Mouse (Mus musculus): ENCODE results near the gene AL607142.1.

AL607142.1 gene

DNA sequence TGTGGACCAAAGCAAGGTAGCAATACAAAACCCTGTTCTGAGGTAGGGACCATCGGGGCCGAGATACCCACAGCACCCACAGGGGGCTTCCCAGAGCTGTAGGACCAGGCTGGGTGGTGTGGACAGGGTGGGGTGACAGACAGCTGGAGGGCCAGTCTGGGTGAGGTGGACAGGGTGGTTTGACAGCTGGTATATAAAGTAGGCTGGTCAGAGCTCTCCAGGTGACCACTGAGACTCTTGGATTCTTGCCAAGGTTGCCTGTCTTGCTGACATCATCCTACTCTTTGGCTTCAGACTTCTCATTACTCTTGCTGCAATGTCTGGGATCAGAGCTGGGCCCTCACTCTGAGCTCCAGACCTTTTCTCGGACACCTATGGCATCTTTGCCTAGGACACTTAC lies 41.6 kb downstream of the AL607142.1 start:
- DNase-seq = no peak

- no peak for DNase-seq
Observed at GRCm38 (mm10) chr4:120107787-120108186, 43.0 kb downstream of the AL607142.1 start.

DNA sequence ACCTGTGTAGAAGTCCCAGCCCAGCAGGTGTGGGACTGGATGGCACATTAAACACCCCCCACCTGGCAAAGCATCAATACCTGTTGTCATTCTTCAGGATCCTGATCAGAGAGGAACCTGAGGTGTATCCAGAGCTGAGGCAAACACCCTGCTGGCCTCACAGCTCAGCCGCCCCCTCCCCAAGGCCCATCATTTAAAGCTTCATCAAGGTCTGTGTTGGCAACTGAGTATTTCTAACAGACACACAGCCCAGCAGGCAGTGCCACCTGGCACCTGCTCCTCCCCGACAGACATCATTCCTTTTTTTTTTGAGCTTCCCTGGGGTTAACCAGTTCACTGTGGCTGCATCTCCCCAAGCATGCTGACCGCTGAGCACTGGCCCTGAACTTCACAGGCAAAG lies 50.7 kb downstream of the AL607142.1 start:
- no peak for DNase-seq

DNA sequence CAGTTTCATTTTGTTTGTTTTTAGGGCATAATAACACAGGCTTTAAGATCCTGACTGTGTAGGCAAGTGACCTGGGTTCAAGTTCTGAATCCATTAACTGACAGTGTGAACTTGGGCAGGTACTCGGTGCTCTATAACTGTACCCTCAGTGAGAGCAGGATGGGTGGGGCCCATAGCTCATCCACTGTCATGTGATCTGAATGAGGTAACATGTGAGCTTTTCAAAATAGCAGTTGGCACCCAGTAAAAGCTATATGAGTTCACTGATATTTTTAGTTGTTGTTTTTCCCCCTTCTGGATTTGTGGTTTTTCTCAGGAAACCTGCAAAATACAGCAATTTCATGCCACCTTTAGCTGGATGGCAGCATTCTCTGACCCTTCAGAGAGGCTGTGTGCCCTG lies 51.5 kb downstream of the AL607142.1 start:
- no peak for DNase-seq

- peak; percentile 74 for DNase-seq
Observed at GRCm38 (mm10) chr4:120120276-120120675, 55.5 kb downstream of the AL607142.1 start.

DNA sequence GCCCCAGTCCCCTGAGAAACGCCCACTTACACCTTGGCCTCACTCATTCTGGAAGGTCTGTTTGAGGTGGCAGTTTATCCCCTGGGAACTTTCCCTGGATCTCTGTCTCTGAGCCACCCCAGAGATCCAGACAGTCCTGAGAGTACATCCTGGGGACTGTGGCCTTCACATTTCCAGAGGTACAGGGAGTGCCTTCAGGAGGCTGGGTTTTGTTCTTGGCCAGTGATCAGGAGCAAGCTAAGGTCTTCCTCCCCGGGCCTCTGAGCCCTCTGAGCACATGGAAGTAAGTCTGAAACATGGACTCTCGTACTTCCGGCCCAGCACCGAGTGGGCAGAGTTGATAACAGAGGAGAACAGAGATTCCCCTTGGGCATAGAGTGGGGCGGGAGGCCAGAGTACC lies 59.9 kb downstream of the AL607142.1 start:
- no peak for DNase-seq

DNA sequence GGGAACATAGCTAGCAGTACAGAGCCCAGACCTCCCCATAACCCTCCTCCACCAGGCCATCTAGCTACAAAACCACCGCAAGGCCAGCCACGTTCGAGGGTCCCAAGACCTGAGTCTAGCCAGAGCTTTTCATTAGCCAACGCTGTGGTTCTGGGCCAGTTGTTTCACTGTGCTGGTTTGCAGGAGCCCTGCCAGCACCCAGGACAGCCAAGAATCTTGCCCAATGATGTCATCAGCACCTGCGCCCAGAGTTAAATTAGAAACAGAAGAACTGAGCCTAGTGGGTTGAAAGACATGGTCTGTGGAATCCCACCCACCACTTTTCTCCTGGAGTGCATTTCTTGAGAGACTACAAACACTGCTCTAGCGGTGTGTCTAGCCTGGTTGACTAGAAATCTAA lies 61.3 kb downstream of the AL607142.1 start:
- DNase-seq = no peak

DNA sequence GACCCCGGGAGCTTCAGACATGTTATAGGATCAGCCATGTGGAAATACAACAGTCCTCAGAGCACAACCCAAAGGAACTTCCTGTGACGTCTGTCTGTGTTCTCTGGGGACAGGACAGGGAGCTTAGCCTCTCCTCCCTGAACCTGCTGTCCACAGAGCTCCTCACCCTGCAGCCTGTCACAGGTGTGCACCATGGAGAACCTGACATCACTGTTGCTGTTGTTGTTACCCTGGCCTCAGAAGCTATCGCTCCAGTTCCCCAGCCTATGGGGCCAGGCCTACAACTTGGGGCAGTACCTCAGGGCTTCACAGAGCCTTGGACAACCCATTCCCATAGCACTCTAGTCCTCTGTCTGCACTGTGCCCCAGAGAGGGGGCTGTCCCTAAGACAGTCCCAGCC lies 62.5 kb downstream of the AL607142.1 start:
- DNase-seq = no peak

GRCm38 (mm10) chr4:120128033-120128432 lies 63.2 kb downstream of the AL607142.1 start:
- DNase-seq = no peak

- DNase-seq = peak; percentile 77
Observed at GRCm38 (mm10) chr4:120129233-120129885, 64.6 kb downstream of the AL607142.1 start.

DNA sequence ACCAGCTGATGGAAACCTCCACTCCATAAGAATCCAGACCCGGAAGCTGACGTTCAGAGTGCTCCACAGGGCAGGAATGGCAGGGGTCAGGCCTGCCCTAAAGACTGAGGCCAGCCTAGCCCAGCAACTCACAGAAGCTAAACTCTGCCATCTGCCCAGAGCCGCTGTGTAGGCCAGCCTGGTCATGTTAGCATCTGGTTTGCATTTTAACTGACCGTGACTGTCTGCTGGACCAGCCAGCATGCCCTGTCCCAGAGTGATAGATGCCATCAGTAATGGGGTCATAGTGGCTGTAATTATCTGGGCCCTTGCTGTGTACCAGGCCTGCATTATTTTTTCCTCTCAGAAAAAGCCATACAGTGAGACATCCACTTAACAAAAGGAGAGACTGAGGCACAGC lies 66.1 kb downstream of the AL607142.1 start:
- no peak for DNase-seq

DNA sequence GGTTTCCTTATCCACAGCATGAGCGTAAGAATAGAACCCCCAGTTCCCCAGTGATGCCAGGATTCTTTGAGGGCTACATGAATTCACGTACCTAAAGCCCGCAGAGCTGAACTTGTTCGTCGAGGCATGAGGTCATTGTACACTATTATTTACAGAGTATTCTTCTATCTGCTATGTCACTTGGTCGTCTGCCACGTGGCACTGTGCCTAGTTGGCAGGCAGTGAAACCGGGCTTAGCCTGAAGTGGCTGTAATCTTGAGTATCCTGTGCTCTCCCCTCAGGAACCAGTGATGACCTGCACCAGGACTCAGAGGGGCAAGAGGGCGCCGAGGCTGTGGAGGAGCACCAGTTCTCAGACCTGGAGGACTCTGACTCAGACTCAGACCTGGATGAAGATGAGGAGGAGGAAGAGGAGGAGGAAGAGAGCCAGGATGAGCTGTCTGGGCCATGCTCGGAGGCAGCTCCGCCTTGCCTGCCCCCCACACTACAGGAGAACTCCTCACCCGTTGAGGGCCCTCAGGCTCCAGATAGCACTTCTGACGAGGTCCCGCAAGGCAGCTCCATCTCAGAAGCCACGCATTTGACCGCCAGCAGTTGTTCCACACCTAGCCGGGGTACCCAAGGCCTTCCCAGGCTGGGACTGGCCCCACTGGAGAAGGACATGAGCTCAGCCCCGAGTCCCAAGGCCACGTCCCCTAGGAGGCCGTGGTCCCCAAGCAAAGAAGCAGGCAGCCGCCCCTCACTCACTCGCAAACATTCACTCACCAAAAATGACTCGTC lies 66.8 kb downstream of the AL607142.1 start:
- peak; percentile 30 for DNase-seq

DNA sequence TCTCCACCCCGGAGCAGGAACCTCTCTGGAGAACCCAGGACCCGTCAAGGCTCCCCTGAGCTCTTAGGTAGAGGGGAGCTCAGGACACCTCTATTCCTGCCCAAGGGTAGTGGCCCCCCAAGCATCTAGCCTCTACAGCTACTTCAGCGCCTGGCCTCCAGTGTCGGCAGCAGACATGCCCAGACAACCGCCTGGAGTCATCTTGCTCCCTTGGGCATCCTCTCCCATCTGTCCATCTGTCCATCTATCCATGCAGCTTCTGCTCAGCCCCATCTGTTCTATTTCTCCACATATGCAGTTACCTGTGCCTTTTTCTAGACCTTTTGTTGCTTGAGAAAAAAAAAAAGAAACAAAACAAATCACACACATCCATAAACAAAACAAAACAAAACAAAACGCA lies 69.4 kb downstream of the AL607142.1 start:
- no peak for DNase-seq

- DNase-seq = no peak
Observed at GRCm38 (mm10) chr4:120141810-120142209, 77.0 kb downstream of the AL607142.1 start.

- DNase-seq = no peak
Observed at GRCm38 (mm10) chr4:120142905-120143304, 78.1 kb downstream of the AL607142.1 start.
